Mouse (Mus musculus): ENCODE results near the gene Caly. TPM values are rescaled to one million over a fixed set of nuclear protein-coding genes. Genes with fewer than 3 reads are reported as not detected.

Caly gene
- polyA plus RNA-seq, 1 experiment from 2014 or later = 24.8 TPM

DNA sequence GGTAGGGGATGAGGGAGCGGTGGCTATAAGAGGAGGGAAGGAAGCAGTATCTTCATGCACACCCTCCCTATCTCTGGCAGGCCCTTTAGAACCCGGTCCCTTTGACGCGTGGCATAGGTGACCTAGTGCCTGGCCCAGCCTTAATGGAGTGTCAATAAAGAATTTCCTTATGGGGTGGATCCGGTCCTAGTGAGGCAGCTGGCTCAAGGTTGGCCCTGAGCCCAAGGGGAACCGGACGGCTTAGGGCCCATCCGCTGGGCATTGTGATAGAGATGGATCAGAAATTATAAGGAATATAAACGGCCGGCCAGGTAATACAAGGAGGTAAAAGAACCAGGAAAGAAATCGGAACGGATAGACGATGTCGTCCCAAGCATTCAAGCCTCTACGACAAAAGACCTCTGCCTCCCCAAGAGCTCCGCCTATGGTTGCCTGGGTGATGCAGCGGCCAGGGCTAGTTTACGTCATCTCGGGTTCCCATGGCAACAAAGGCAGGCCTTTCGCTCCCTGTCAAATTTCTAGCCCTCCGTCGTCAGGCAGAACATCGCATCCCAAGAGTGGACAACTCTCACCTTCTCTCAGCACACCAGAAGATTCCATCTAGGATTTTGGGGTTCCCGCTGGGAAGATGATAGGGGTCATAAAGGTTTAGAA is 1.7 kb downstream of the Caly start:
- H3K9me3 ChIP-seq (replicated peaks) = no peaks in the 10 kb centered on the region

DNA sequence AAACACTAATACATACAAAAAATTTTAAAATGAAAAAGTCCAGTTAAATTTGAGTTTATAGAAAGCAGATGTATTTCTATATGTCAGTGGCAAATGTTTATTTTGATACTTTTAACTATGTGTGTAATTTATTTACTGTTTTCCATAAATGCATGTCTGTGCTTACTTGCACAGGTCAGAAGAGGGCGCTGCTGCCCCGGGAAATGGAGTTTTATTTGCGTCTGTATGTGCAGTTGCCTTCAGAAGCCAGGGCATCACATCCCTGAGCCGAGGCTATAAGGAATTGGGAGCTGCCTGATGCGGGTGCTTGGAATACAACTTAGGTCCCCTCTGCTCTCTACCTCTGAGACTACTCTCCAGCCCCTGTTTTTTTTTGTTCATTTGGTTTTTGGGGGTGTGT is 3.6 kb downstream of the Caly start:
- no peak for ATAC-seq (ENCODE audit: low FRiP score)
- peaks cover 21% of the 10 kb centered on the region for H3K27me3 ChIP-seq
- no peak overlapping the region for H3K4me3 ChIP-seq
- no peaks in the 10 kb centered on the region for H3K9me3 ChIP-seq (replicated peaks)
- WGBS = 5% methylated on average over 5 of the region's 5 CpGs
- no peak overlapping the region for H3K27ac ChIP-seq
- H3K36me3 ChIP-seq = no peaks in the 10 kb centered on the region
- H3K4me1 ChIP-seq = peaks cover 33% of the 10 kb centered on the region
- H3K4me2 ChIP-seq (replicated peaks) = no peak overlapping the region
- no peak overlapping the region for H3K9ac ChIP-seq

More for the DNA sequence above, 1.7 kb downstream of the Caly start:
- WGBS = 2% methylated on average over 24 of the region's 24 CpGs
- ATAC-seq (ENCODE audit: low FRiP score) = peak; percentile 81
- H3K4me1 ChIP-seq = peaks cover 33% of the 10 kb centered on the region
- peaks cover 21% of the 10 kb centered on the region for H3K27me3 ChIP-seq
- peak overlapping the region; percentile 60 for H3K4me2 ChIP-seq (replicated peaks)
- peak overlapping the region; percentile 38 for H3K4me3 ChIP-seq
- H3K9ac ChIP-seq = peak overlapping the region; percentile 67
- H3K36me3 ChIP-seq = no peaks in the 10 kb centered on the region
- peak overlapping the region; percentile 89 for H3K27ac ChIP-seq

DNA sequence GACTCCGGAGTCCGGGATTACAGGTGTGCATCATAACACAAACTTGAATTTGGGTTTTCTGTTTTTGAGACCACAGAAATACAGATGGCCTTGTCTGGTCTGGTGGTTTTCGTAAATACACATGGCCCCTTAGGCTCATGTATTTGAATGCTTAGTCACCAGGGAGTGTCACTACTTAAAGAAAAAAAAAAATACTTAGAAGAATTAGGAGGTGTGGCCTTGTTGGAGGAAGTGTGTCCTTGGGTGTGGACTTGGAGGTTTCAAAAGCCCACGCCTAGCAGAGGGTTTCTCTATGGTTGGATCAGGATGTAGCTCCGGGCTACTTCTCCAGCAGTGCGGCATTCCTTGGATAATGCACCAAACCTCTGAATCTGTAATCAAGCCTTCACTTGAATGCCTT is 4.7 kb downstream of the Caly start:
- no peak for ATAC-seq (ENCODE audit: low FRiP score)
- 82% methylated on average over 6 of the region's 6 CpGs for WGBS
- peaks cover 21% of the 10 kb centered on the region for H3K27me3 ChIP-seq

DNA sequence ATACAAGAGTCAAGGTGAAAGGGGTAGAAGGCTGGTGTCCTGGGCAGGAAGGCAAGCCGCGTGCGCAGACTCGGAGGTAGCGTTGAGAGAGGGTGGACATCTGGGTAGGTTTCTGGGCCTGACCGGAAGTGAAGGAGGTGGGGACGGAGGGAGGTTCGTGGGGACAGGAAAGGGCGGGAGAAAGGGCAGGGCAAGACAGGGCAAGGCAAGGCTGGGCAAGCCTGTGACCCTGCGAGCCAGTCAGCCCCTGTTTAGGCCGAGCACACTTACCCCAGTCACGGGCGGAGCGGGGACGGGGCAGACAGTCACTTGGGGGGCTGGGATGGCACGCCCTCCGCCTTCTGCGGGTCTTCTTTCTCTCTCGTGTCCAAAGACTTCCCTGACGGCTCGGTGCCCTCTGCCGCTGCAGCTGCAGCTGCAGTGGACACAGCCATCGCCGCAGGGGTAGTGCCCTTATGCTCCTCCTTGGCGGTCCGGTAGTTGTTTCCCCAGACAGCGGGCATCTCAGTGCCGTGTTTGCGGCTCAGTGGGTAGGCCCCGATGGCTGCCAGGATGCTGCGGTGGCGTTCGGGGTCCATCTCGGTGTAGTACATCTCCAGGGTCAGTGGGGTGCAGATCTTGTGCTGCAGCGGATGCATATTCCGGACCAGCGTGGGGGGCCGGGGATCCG is 12.2 kb downstream of the Caly start:
- no peaks in the 10 kb centered on the region for H3K36me3 ChIP-seq
- H3K4me2 ChIP-seq (replicated peaks) = peak overlapping the region; percentile 43
- H3K9ac ChIP-seq = 0 out of 2 replicates have a peak overlapping the region, but pooled peaks have one; percentile 35
- 0 out of 2 replicates have a peak, but pooled peaks cover 1% of the 10 kb centered on the region for H3K4me1 ChIP-seq
- no peaks in the 10 kb centered on the region for H3K9me3 ChIP-seq (replicated peaks)
- H3K4me3 ChIP-seq = peak overlapping the region; percentile 10; the same call in 1 of the 2 replicates
- ATAC-seq (ENCODE audit: low FRiP score) = no peak
- 35% methylated on average over 33 of the region's 39 CpGs for WGBS
- H3K27ac ChIP-seq = no peak overlapping the region
- H3K27me3 ChIP-seq = peaks cover 22% of the 10 kb centered on the region

More for the DNA sequence above, 4.7 kb downstream of the Caly start:
- Histone ChIP-seq H3K4me2 (replicated peaks) (no peak overlapping the region), H3K36me3 (no peaks in the 10 kb centered on the region), H3K27ac (no peak overlapping the region), H3K4me1 (peaks cover 29% of the 10 kb centered on the region), H3K9me3 (replicated peaks) (no peaks in the 10 kb centered on the region), H3K4me3 (no peak overlapping the region), H3K9ac (no peak overlapping the region)

DNA sequence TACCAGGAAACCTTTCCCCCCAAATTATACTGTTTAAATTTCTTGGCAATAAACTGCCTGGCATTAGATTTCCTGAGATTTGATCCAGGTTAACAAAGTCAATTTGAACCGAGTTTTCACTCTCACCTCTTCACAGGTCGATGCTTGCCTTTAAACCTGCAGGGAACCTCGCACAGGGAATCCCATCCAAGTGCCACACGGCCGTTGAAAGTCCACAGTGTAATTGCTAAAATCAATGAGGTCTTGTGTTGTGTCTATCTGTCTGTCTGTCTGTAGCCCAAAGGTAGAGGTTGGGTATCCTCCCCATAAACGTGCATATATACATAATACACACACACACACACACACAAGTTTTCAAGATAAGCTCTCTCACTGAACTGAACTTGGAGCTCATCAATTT is 15.0 kb downstream of the Caly start:
- no peaks in the 10 kb centered on the region for H3K9me3 ChIP-seq (replicated peaks)
- 75% methylated on average over 6 of the region's 6 CpGs for WGBS
- no peaks in the 10 kb centered on the region for H3K36me3 ChIP-seq
- 0 out of 2 replicates have a peak, but pooled peaks cover 2% of the 10 kb centered on the region for H3K4me1 ChIP-seq
- no peak overlapping the region for H3K4me3 ChIP-seq
- H3K9ac ChIP-seq = no peak overlapping the region
- H3K27ac ChIP-seq = no peak overlapping the region
- no peak overlapping the region for H3K4me2 ChIP-seq (replicated peaks)
- peaks cover 39% of the 10 kb centered on the region for H3K27me3 ChIP-seq
- ATAC-seq (ENCODE audit: low FRiP score) = no peak

DNA sequence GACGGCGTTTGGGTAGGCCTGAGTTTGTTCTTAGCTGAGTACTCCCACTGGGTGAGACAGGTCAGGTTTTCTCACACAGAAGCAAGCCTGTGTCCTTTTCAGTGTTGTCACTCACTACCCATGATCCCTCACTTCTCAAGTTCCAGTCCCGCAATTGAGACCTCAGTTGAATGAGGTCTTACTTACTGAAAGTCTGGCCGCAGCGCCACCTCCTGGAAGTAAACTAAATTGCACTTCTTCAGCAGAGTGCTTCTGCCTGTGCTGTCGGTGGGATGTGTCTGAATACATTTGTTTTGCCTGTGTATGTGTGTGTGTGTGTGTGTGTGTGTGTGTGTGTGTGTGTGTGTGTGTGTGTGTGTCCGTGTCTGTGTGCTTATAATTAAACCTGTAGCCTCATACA is 19.3 kb downstream of the Caly start:
- H3K9me3 ChIP-seq (replicated peaks) = no peaks in the 10 kb centered on the region
- H3K4me3 ChIP-seq = no peak overlapping the region
- H3K4me1 ChIP-seq = peaks cover 42% of the 10 kb centered on the region
- no peak overlapping the region for H3K9ac ChIP-seq
- H3K27ac ChIP-seq = no peak overlapping the region
- no peak for ATAC-seq (ENCODE audit: low FRiP score)
- peaks cover 66% of the 10 kb centered on the region for H3K27me3 ChIP-seq
- 14% methylated on average over 7 of the region's 7 CpGs for WGBS
- H3K4me2 ChIP-seq (replicated peaks) = no peak overlapping the region
- no peaks in the 10 kb centered on the region for H3K36me3 ChIP-seq

DNA sequence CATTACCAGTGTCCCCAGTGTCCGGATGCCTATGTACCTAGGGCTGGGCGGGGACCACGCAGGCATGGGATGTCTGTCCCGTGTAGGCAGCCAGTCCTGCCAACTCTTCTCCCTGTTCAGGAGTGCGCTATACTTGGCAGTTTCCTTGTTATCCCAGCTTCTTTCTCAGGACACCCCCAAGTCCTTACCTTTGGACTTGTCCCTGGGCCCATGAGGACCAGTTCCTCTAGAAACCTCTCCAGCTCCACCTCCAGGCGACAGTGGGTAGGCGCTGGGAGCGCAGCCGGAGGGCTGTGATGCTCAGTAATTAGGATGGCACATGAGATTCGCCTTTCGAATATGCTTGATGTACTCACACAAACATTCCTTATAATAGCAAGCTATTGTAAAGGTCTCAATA is 20.0 kb downstream of the Caly start:
- H3K9me3 ChIP-seq (replicated peaks) = no peaks in the 10 kb centered on the region
- 0 out of 2 replicates have a peak, but pooled peaks have one; percentile 3 for ATAC-seq (ENCODE audit: low FRiP score)
- peaks cover 67% of the 10 kb centered on the region for H3K27me3 ChIP-seq
- no peak overlapping the region for H3K9ac ChIP-seq
- WGBS = 9% methylated on average over 11 of the region's 11 CpGs
- H3K4me3 ChIP-seq = no peak overlapping the region
- no peaks in the 10 kb centered on the region for H3K36me3 ChIP-seq
- H3K27ac ChIP-seq = 0 out of 2 replicates have a peak overlapping the region, but pooled peaks have one; percentile 62
- H3K4me2 ChIP-seq (replicated peaks) = no peak overlapping the region
- peaks cover 48% of the 10 kb centered on the region for H3K4me1 ChIP-seq

DNA sequence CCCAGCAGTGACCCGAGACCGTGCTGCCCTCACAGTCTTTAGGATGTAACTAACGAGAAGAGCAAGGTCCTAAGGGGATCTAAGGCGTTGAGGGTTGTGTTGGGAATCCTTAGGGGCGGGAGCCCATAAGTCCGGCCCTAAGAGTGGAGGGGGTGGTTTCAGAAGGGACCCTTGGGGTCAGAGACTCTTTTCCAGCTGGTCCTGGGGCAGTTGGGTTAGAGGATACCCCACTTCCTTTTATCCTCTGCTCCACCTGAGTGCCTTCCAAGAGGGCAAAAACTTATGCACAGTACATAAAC is 20.6 kb downstream of the Caly start:
- 0% methylated on average over 6 of the region's 6 CpGs for WGBS
- H3K27me3 ChIP-seq = peaks cover 71% of the 10 kb centered on the region
- peak overlapping the region; percentile 30; the same call in 1 of the 2 replicates for H3K4me3 ChIP-seq
- peaks cover 53% of the 10 kb centered on the region for H3K4me1 ChIP-seq
- ATAC-seq (ENCODE audit: low FRiP score) = no peak; the same call in 1 of the 2 replicates
- H3K9me3 ChIP-seq (replicated peaks) = no peaks in the 10 kb centered on the region
- peak overlapping the region; percentile 65; the same call in 1 of the 2 replicates for H3K9ac ChIP-seq
- H3K27ac ChIP-seq = peak overlapping the region; percentile 62
- H3K36me3 ChIP-seq = no peaks in the 10 kb centered on the region
- peak overlapping the region; percentile 69 for H3K4me2 ChIP-seq (replicated peaks)

DNA sequence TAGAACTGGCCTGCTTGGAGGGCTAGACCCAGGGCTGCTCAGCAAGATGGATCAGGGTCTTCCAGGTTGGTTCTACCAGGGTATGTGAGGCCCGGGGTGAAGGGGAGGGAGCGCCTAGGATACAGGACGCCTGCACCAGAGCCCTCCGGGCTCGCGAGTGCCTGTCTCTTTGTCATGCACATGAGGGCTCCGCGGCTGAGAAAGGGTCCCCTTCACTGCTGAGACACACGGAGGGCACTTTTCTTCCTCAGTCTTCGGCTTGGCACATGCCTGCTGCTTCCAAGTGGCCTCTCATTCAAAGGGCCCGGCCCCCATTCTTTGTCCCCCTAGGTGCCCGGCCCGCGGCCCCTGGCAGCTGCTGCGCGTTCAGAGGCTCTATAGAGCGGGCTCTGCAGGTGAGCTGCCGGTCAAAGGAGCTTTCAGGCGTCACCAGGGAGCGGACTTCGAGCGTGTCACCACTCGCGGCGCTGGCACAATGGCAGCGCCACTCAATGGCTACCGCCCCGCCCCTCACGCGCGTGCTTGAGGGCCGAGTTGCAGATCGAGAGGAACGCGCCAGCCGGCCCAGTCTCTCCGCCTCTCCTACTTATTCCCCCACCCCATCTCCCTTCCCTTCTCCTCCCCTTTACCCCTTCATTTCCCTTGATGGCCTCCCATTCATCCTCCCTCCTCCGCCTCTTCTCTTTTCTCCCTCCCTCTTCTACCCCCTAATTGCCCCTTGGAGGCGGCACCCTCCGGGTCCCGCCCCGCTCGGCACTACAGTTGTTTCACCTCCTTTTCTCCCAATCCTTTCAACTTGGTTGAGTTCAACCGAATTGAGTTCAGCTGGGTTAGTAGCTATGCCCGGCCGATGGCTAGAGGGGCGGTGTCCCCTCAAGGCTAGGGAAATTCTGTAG is 21.2 kb downstream of the Caly start:
- ATAC-seq (ENCODE audit: low FRiP score) = peak; percentile 71
- H3K4me1 ChIP-seq = peaks cover 57% of the 10 kb centered on the region
- peaks cover 71% of the 10 kb centered on the region for H3K27me3 ChIP-seq
- H3K9me3 ChIP-seq (replicated peaks) = no peaks in the 10 kb centered on the region
- H3K4me3 ChIP-seq = peak overlapping the region; percentile 30
- H3K36me3 ChIP-seq = no peaks in the 10 kb centered on the region
- peak overlapping the region; percentile 69 for H3K4me2 ChIP-seq (replicated peaks)
- under 1% methylated on average over 46 of the region's 47 CpGs for WGBS
- H3K27ac ChIP-seq = peak overlapping the region; percentile 62
- H3K9ac ChIP-seq = peak overlapping the region; percentile 65

DNA sequence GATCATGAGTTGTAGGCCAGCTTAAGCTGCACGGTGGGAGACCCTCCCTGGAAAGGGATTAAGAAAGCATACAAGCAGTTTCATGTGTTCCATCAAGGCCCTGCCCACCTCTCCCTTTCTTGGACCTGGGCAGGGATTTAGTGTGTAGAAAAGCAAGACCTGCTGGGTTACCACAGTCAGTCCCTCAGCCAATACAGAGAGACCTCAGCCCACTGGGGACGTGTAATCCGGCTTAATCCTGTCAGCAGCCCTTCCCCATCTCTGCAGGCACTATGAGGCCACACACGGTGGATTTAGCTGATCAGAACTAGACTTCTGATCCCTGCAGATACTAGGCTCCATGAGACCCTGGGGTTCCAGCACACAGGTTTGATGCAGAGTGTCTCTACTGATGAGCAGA is 22.7 kb downstream of the Caly start:
- Histone ChIP-seq H3K4me1 (peaks cover 55% of the 10 kb centered on the region), H3K36me3 (no peaks in the 10 kb centered on the region), H3K27ac (peak overlapping the region; percentile 35; the same call in 1 of the 2 replicates), H3K4me2 (replicated peaks) (0 out of 2 replicates have a peak overlapping the region, but pooled peaks have one; percentile 69), H3K27me3 (peaks cover 60% of the 10 kb centered on the region), H3K9me3 (replicated peaks) (no peaks in the 10 kb centered on the region), H3K4me3 (no peak overlapping the region), H3K9ac (no peak overlapping the region)
- no peak for ATAC-seq (ENCODE audit: low FRiP score)
- 17% methylated on average over 4 of the region's 4 CpGs for WGBS

DNA sequence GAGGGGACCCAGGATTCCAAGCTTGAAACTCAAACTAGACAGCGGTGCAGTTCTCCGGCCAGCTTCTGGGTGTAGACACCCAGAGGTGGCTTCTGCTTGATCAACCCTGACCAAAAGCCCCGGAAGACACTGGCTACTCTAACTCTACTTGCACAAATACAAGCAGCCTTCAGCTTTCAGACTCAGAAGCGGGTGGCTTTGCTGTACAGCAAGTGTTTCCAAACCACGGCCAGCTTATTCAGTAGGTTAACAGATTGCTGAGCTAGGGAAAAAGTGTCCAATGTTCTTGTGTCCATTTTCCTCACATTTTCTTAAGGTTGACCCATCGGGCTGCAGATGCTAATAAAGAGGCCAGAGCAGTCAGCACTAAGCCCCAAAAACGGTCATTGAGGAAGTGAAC is 23.8 kb downstream of the Caly start:
- 10% methylated on average over 7 of the region's 7 CpGs for WGBS
- H3K27ac ChIP-seq = peak overlapping the region; percentile 93

More for the DNA sequence above, 23.8 kb downstream of the Caly start:
- Histone ChIP-seq H3K36me3 (no peaks in the 10 kb centered on the region), H3K4me2 (replicated peaks) (peak overlapping the region; percentile 58), H3K9me3 (replicated peaks) (no peaks in the 10 kb centered on the region), H3K9ac (peak overlapping the region; percentile 71), H3K27me3 (peaks cover 52% of the 10 kb centered on the region), H3K4me3 (peak overlapping the region; percentile 39), H3K4me1 (peaks cover 55% of the 10 kb centered on the region)
- no peak for ATAC-seq (ENCODE audit: low FRiP score)

Data from hindbrain, embryonic 12.5 days (tissue).